Mouse (Mus musculus): Measurements from ENCODE around the gene Kcnk10.

GRCm38 (mm10) chr12:98536036-98536435 lies 42.1 kb downstream of the Kcnk10 start:
- TF ChIP-seq POLR2A (IDR thresholded peaks at IDR 0.05; ENCODE audit: low read depth, low read length) (no peak), EP300 (IDR thresholded peaks at IDR 0.05; ENCODE audit: low read length) (no peak), CTCF (conservative IDR thresholded peaks at IDR 0.05 in 1 of 2, IDR thresholded peaks at IDR 0.05 in 1 of 2; ENCODE audit: low read depth in 2 of 2, low read length in 2 of 2) (no peak), MAFK (IDR thresholded peaks at IDR 0.05; ENCODE audit: insufficient replicate concordance, low read length) (no peak), BHLHE40 (IDR thresholded peaks at IDR 0.05; ENCODE audit: low read depth, low read length) (no peak), MXI1 (IDR thresholded peaks at IDR 0.05; ENCODE audit: low read depth, low read length) (no peak), HCFC1 (IDR thresholded peaks at IDR 0.05; ENCODE audit: low read depth, low read length) (no peak), ZC3H11A (IDR thresholded peaks at IDR 0.05; ENCODE audit: low read depth, low read length) (no peak), SIN3A (IDR thresholded peaks at IDR 0.05; ENCODE audit: low read length) (no peak), CHD2 (IDR thresholded peaks at IDR 0.05; ENCODE audit: low read length) (no peak), MAX (IDR thresholded peaks at IDR 0.05; ENCODE audit: low read length) (no peak), NRF1 (IDR thresholded peaks at IDR 0.05; ENCODE audit: low read depth, low read length) (no peak), MEF2A (IDR thresholded peaks at IDR 0.05; ENCODE audit: borderline replicate concordance, low read depth, low read length) (no peak), UBTF (IDR thresholded peaks at IDR 0.05; ENCODE audit: low read depth, low read length) (no peak)

Data from CH12.LX (cell line).